Mouse (Mus musculus): ENCODE data around the gene Tlr8. TPM values are rescaled to one million over a fixed set of nuclear protein-coding genes. Genes with fewer than 3 reads are reported as not detected.
A peak's percentile ranks its signal among the peaks of the same experiment; 100 is the strongest.

Gene Tlr8
- polyA plus RNA-seq, 1 experiment from 2014 or later = 0.60 TPM

DNA sequence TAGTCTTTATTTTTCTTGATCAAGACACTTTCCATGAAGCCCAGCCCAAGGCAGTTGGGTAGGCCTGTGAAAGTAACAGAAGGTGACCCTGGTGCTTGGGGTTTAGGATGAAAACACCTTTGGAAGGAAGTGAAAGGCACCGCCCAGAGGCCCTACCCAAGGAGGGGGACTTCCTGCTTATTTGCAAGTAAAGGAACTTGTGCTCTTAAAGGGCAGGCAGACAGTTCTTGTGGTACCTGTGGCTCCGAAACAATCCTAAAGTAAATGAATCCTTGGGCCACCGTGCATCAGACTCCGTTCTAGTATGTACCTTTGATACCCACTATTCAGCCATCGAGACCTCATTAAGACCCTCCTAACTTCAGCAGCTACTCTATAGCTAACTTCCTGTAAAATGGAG lies 37.6 kb downstream of the Tlr8 start:
- H3K4me2 ChIP-seq (replicated peaks) = no peak overlapping the region
- H3K27ac ChIP-seq = no peak overlapping the region
- ATAC-seq = no peak
- no peak overlapping the region for H3K4me3 ChIP-seq (replicated peaks)
- H3K9ac ChIP-seq = no peak overlapping the region
- 0 out of 2 replicates have a peak, but pooled peaks cover 2% of the 10 kb centered on the region for H3K4me1 ChIP-seq (replicated peaks)
- no peaks in the 10 kb centered on the region for H3K9me3 ChIP-seq
- no peaks in the 10 kb centered on the region for H3K36me3 ChIP-seq
- H3K27me3 ChIP-seq (replicated peaks) = no peaks in the 10 kb centered on the region
- 86% methylated on average over 5 of the region's 5 CpGs for WGBS

- Histone ChIP-seq H3K27ac (no peak overlapping the region), H3K4me3 (replicated peaks) (no peak overlapping the region), H3K4me1 (replicated peaks) (0 out of 2 replicates have a peak, but pooled peaks cover 3% of the 10 kb centered on the region), H3K9me3 (no peaks in the 10 kb centered on the region), H3K9ac (no peak overlapping the region), H3K4me2 (replicated peaks) (0 out of 2 replicates have a peak overlapping the region, but pooled peaks have one; percentile 14), H3K36me3 (no peaks in the 10 kb centered on the region), H3K27me3 (replicated peaks) (no peaks in the 10 kb centered on the region)
- WGBS = 26% methylated on average over 8 of the region's 8 CpGs
- ATAC-seq = peak; percentile 28; the same call in 1 of the 2 replicates
Measured at GRCm38 (mm10) chrX:167212707-167213106, 51.4 kb downstream of the Tlr8 start.

GRCm38 (mm10) chrX:167211871-167212555 lies 52.1 kb downstream of the Tlr8 start:
- Histone ChIP-seq H3K9ac (no peak overlapping the region), H3K36me3 (no peaks in the 10 kb centered on the region), H3K27me3 (replicated peaks) (no peaks in the 10 kb centered on the region), H3K4me1 (replicated peaks) (0 out of 2 replicates have a peak, but pooled peaks cover 3% of the 10 kb centered on the region), H3K9me3 (no peaks in the 10 kb centered on the region), H3K4me2 (replicated peaks) (no peak overlapping the region), H3K4me3 (replicated peaks) (no peak overlapping the region), H3K27ac (no peak overlapping the region)
- WGBS = 58% methylated on average over 9 of the region's 9 CpGs
- ATAC-seq = no peak

DNA sequence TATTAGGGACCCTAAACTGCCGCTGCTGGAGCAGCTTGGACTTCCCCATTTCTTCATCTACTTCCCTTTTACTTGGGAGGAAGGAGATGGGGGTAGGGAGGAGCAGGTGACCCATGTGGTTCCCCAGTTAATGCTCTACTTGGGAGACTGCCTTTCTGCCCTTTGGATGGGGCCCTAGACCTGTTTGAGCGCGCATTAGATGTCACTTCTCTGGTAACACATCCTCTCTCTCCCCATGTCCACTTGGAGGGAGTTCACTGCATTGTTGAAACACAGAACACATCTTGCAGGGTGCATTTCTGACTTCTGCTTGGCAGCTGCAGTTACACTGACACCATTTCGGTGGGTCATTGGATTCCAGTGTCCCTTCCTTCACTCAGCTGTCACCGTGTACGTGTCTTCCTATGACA lies 53.8 kb downstream of the Tlr8 start:
- no peak overlapping the region for H3K4me3 ChIP-seq (replicated peaks)
- H3K9ac ChIP-seq = no peak overlapping the region
- H3K27ac ChIP-seq = peak overlapping the region; percentile 71
- ATAC-seq = peak; percentile 78
- H3K27me3 ChIP-seq (replicated peaks) = no peaks in the 10 kb centered on the region
- 39% methylated on average over 6 of the region's 6 CpGs for WGBS
- H3K9me3 ChIP-seq = no peaks in the 10 kb centered on the region
- H3K36me3 ChIP-seq = no peaks in the 10 kb centered on the region
- 0 out of 2 replicates have a peak, but pooled peaks cover 3% of the 10 kb centered on the region for H3K4me1 ChIP-seq (replicated peaks)
- H3K4me2 ChIP-seq (replicated peaks) = peak overlapping the region; percentile 53

- peak overlapping the region; percentile 26; the same call in 1 of the 2 replicates for H3K9ac ChIP-seq
- ATAC-seq = 0 out of 2 replicates have a peak, but pooled peaks have one; percentile 4
- 0 out of 2 replicates have a peak, but pooled peaks cover 3% of the 10 kb centered on the region for H3K4me1 ChIP-seq (replicated peaks)
- H3K4me2 ChIP-seq (replicated peaks) = peak overlapping the region; percentile 53
- H3K27ac ChIP-seq = peak overlapping the region; percentile 71
- H3K36me3 ChIP-seq = no peaks in the 10 kb centered on the region
- H3K9me3 ChIP-seq = no peaks in the 10 kb centered on the region
- no peak overlapping the region for H3K4me3 ChIP-seq (replicated peaks)
- H3K27me3 ChIP-seq (replicated peaks) = no peaks in the 10 kb centered on the region
- 59% methylated on average over 8 of the region's 8 CpGs for WGBS
Measured at GRCm38 (mm10) chrX:167209828-167210227, 54.3 kb downstream of the Tlr8 start.

DNA sequence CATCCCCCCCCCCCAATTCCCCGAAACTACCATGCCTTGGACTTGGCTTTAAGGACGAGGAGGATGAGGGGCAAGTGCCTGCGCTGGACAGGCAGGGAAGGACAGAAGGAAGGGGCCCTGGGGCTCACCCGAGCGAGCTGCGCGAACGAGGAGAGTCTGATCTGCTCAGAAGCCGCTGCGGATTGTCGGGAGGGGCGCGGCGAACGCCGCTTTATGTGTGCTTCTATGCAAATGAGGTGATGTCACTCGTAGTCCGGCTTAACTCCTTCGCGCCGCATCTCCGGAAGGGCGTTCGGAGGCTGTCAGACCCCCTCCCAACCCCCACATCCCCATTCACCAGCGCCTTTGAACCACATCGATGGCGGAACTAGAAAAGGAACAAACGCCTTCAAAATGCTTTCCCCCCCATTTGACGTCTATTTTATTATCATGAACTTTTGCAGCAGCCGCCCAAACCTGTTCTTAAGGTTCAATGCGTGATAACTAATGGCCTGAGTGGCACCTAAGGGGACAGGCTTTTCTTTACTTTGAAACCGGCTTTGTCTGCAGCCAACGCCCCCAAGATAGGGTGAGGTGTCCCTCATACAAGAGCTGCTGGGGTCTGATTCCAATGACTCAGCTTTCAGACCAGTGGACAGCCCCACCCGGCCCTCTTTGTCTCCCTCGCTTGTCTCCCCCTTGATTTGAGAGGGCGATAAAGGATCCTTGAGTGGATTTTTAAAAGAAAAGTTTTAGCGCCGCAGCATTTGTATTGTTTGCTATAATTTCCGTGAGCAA lies 55.0 kb downstream of the Tlr8 start, which contains the start of gene Tmsb4x:
TSS of gene Tmsb4x (minus strand) at position 338 of the 777 bp plus-strand sequence.
- Histone ChIP-seq H3K9ac (peak within 1 kb of the TSS; percentile 52), H3K4me1 (replicated peaks) (0 out of 2 replicates have a peak, but pooled peaks cover 3% of the 10 kb centered on the region), H3K9me3 (no peaks in the 10 kb centered on the region), H3K36me3 (no peaks in the 10 kb centered on the region), H3K27ac (peak within 1 kb of the TSS; percentile 71), H3K4me3 (replicated peaks) (peak within 1 kb of the TSS; percentile 45), H3K27me3 (replicated peaks) (no peaks in the 10 kb centered on the region), H3K4me2 (replicated peaks) (peak within 1 kb of the TSS; percentile 53)
- WGBS = 22% methylated on average over 39 of the region's 39 CpGs
- ATAC-seq = peak; percentile 87

DNA sequence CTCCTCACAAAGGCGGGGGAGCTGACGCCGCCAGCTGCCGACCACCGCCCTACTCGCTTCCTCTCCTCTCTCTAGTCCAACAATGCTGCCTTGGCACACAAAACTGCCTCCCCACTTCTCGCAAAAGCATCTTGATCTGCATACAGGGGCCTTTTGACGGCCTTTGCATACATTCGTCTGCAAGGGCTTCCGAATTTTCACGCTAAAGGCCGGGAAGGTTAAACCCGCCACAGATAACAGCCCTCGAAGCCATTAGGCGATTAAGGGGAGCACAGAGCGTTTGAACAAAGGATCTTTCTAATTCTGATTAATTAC lies 55.7 kb downstream of the Tlr8 start:
- Histone ChIP-seq H3K4me3 (replicated peaks) (peak overlapping the region; percentile 45), H3K27ac (peak overlapping the region; percentile 59), H3K27me3 (replicated peaks) (no peaks in the 10 kb centered on the region), H3K9ac (peak overlapping the region; percentile 52), H3K4me2 (replicated peaks) (peak overlapping the region; percentile 53; the same call in 1 of the 2 replicates), H3K4me1 (replicated peaks) (0 out of 2 replicates have a peak, but pooled peaks cover 3% of the 10 kb centered on the region), H3K9me3 (no peaks in the 10 kb centered on the region), H3K36me3 (no peaks in the 10 kb centered on the region)
- no peak for ATAC-seq
- WGBS = 14% methylated on average over 16 of the region's 16 CpGs

DNA sequence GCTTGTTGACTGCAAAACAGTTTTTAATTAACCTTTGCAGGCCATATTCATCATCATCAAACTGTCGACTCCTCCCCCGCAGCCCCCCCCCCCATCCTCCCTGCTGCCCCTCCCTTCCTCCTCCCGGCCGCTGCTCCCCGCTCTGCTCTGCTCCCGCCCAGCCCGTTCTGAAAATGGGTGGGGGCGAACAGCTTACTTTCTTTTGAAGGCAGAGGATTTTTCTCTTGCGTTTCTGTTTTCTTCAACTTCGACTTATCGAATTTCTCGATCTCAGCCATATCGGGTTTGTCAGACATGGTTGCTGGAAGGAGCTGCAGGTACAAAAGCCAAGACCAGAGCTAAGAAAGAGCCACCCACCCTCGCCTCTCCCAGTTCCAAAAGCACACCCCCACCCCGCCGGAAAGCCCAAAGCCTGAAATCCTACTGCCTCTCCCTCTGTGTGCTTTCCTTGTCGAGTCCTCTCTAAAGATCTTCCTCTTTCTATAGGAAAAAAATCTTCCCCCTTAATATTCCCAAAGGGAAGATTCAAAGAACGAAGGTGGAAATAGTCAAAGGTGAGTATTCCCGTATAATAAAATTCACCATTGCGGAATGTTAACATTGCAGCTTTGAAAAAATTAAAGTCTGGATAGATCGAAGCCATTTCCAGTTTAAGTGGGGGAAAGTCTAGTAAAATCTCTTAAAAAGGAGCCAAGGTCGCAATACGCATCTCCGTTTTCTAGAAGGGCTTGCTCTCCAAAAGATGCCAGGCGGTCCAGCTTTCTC lies 56.2 kb downstream of the Tlr8 start:
- Histone ChIP-seq H3K4me2 (replicated peaks) (peak overlapping the region; percentile 53), H3K9ac (peak overlapping the region; percentile 52), H3K27me3 (replicated peaks) (peaks cover under 1% of the 10 kb centered on the region; the same call in 1 of the 2 replicates), H3K4me3 (replicated peaks) (peak overlapping the region; percentile 45), H3K36me3 (no peaks in the 10 kb centered on the region), H3K9me3 (no peaks in the 10 kb centered on the region), H3K4me1 (replicated peaks) (0 out of 2 replicates have a peak, but pooled peaks cover 3% of the 10 kb centered on the region), H3K27ac (peak overlapping the region; percentile 59)
- 29% methylated on average over 25 of the region's 25 CpGs for WGBS
- no peak for ATAC-seq

DNA sequence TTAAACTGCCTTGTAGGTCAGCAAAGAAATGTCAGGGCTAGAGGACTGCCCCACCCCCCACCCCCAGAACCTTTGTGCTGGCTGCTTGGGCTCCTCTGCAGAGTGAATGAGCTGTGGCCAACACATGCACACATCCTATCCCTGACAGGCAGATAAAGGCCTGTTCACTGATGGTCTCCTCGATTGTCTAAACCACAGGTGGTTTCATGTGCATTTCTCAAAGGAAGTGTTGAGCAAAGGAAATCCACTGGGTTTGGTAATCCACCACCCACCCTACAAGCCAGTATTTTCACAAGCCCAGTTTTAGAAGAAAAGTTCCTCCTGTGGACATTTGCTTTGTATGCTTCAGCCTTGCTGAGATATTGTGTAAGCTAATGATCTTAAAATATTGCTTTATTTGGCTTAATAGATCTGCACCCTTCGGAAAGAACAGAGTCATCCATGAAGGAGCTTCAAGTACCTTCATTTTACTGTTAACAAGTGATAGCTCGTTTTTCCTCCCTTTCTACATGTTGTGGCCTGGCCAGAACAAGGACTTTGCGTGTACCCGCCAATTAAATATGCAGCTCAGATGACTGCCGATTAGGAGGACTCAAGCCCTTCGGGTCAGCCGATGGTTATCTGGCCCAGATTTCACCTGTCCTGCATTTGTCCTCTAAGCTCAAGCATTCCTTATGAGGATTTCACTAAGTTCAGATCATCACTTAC lies 58.2 kb downstream of the Tlr8 start:
- no peak for ATAC-seq
- Histone ChIP-seq H3K27ac (no peak overlapping the region), H3K9me3 (no peaks in the 10 kb centered on the region), H3K4me3 (replicated peaks) (no peak overlapping the region), H3K27me3 (replicated peaks) (peaks cover 2% of the 10 kb centered on the region; the same call in 1 of the 2 replicates), H3K4me1 (replicated peaks) (0 out of 2 replicates have a peak, but pooled peaks cover 3% of the 10 kb centered on the region), H3K36me3 (no peaks in the 10 kb centered on the region), H3K4me2 (replicated peaks) (no peak overlapping the region), H3K9ac (no peak overlapping the region)
- 69% methylated on average over 8 of the region's 8 CpGs for WGBS

DNA sequence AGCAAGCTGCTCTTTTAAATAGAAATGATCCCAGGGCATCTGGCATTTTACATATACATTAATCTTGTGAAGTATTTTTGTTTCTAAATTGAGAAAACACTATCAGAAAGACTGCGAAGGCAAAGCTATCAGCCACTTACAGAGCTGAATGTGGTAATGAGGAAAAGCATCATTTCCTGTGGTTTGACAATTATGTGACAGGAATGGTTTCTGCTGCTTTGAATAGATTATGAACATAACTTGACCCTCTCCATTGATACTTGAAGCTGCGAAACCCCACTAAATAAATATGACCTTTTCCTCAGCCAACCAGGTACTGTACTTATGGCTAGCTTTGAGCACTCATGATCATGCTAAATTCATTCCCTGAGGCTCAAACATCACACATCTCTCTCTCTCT lies 62.8 kb downstream of the Tlr8 start:
- H3K4me2 ChIP-seq (replicated peaks) = no peak overlapping the region
- no peak overlapping the region for H3K27ac ChIP-seq
- H3K27me3 ChIP-seq (replicated peaks) = peaks cover 2% of the 10 kb centered on the region; the same call in 1 of the 2 replicates
- no peaks in the 10 kb centered on the region for H3K4me1 ChIP-seq (replicated peaks)
- ATAC-seq = no peak
- H3K36me3 ChIP-seq = no peaks in the 10 kb centered on the region
- H3K4me3 ChIP-seq (replicated peaks) = no peak overlapping the region
- H3K9ac ChIP-seq = no peak overlapping the region
- 71% methylated on average over 2 of the region's 2 CpGs for WGBS
- H3K9me3 ChIP-seq = no peaks in the 10 kb centered on the region

GRCm38 (mm10) chrX:167195228-167195649 lies 68.9 kb downstream of the Tlr8 start:
- no peak overlapping the region for H3K9ac ChIP-seq
- H3K36me3 ChIP-seq = no peaks in the 10 kb centered on the region
- no peaks in the 10 kb centered on the region for H3K9me3 ChIP-seq
- ATAC-seq = 0 out of 2 replicates have a peak, but pooled peaks have one; percentile 49
- no peaks in the 10 kb centered on the region for H3K4me1 ChIP-seq (replicated peaks)
- 30% methylated on average over 2 of the region's 2 CpGs for WGBS
- H3K27me3 ChIP-seq (replicated peaks) = no peaks in the 10 kb centered on the region
- H3K4me2 ChIP-seq (replicated peaks) = no peak overlapping the region
- H3K4me3 ChIP-seq (replicated peaks) = no peak overlapping the region
- no peak overlapping the region for H3K27ac ChIP-seq

Measured in intestine, embryonic 15.5 days (tissue).